Mouse (Mus musculus) stomach, postnatal 0 days (tissue): ENCODE data around the gene Vars2. TPM values are rescaled to one million over a fixed set of nuclear protein-coding genes. Genes with fewer than 3 reads are reported as not detected.

Experiments used
- ATAC-seq: fragments of 200-750 bp; cut with Nextera tagmentation; 2 replicates; pipeline ENCODE4 v1.8.0; 2017; ENCODE audit not compliant: low FRiP score, low TSS enrichment
- DNase-seq: peaks from one replicate; pipeline ENCODE4 v3.0.0-alpha.2; 2016; ENCODE audit warnings: low spot score
- H3K27ac ChIP-seq: fragments of 300-500 bp; sonication (generic); replicated peaks from 2 replicates; pipeline ENCODE4 v1.5.1; 2014; ENCODE audit warnings: mild to moderate bottlenecking, control low read depth
- H3K27me3 ChIP-seq: fragments of 300-500 bp; sonication (generic); 2 replicates; pipeline ENCODE4 v1.6.1; 2014; ENCODE audit warnings: low read length; ENCODE audit not compliant: control insufficient read depth, insufficient read depth
- H3K36me3 ChIP-seq: fragments of 300-500 bp; sonication (generic); 2 replicates; pipeline ENCODE4 v1.6.1; 2014; ENCODE audit warnings: low read length, mixed read lengths; ENCODE audit not compliant: control insufficient read depth, insufficient read depth
- H3K4me1 ChIP-seq: fragments of 300-500 bp; sonication (generic); replicated peaks from 2 replicates; pipeline ENCODE4 v1.6.1; 2014; ENCODE audit warnings: antibody characterized with exemption; ENCODE audit not compliant: control insufficient read depth, insufficient read depth
- H3K4me2 ChIP-seq: fragments of 300-500 bp; sonication (generic); replicated peaks from 2 replicates; pipeline ENCODE4 v1.6.1; 2014; ENCODE audit warnings: low read depth, mild to moderate bottlenecking, control low read depth, moderate library complexity
- H3K4me3 ChIP-seq: fragments of 300-500 bp; sonication (generic); 2 replicates; pipeline ENCODE4 v1.5.1; 2014; ENCODE audit warnings: low read depth, low read length, control low read depth
- H3K9ac ChIP-seq: fragments of 300-500 bp; sonication (generic); 2 replicates; pipeline ENCODE4 v1.6.1; 2014; ENCODE audit warnings: mild to moderate bottlenecking, low read length, control low read depth, mixed read lengths
- H3K9me3 ChIP-seq: fragments of 300-500 bp; sonication (generic); 2 replicates; pipeline ENCODE4 v1.6.1; 2016; ENCODE audit warnings: low read length; ENCODE audit not compliant: control insufficient read depth
- CTCF ChIP-seq: IDR thresholded peaks from 2 replicates; pipeline ENCODE4 v1.5.1; 2016; ENCODE audit warnings: antibody characterized with exemption, low read depth, mild to moderate bottlenecking, moderate library complexity
- EP300 ChIP-seq: optimal IDR thresholded peaks from 2 replicates; pipeline ENCODE3; 2016; ENCODE audit warnings: antibody characterized with exemption
- WGBS: fragments of 180-500 bp; shearing (Covaris S2); extraction: QIAGEN DNeasy Blood & Tissue Kit; methylation state at CpG from one replicate; pipeline ENCODE4 v1.1.7; 2014; 5-methylcytosine and 5-hydroxymethylcytosine counted together
- polyA plus RNA-seq: library from polyadenylated mRNA; unstranded; fragments of >200 nt; fragmentation: Nextera tagmentation; extraction: Ambion mirVana; gene quantifications from 2 replicates; pipeline ENCODE4 v1.2.1, GENCODE M21; 2015

Vars2 gene
- polyA plus RNA-seq, 1 experiment from 2014 or later: 10.3 TPM

DNA sequence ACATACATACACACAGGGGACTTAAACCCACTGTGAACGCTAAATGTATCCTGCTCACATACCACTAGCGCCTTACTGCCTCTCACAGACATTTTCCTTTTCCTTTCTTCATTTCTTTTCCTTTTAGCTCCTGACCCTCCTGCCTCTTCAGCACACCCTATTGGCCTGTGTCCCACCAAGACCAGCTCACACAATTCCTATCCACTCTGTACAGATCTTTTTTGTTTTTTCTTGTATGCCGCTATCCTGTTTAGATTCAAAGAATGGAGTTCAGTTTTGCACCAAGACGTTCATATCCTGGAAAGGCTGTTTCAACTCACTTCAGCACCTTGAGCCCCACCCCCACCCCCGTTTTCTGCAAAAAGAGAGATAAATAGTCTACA lies 31.1 kb upstream of the Vars2 start:
- no peak for ATAC-seq
- no peak overlapping the region for H3K4me3 ChIP-seq
- H3K36me3 ChIP-seq: peaks cover 3% of the 10 kb centered on the region; the same call in 1 of the 2 replicates
- no peak for DNase-seq
- peaks cover 5% of the 10 kb centered on the region; the same call in 1 of the 2 replicates for H3K4me1 ChIP-seq
- no peaks in the 10 kb centered on the region for H3K27me3 ChIP-seq
- H3K27ac ChIP-seq: peak overlapping the region; percentile 85
- no peaks in the 10 kb centered on the region for H3K9me3 ChIP-seq
- TF ChIP-seq CTCF (0 out of 2 replicates have a peak, but pooled peaks have one; percentile 25), EP300 (no peak)
- H3K9ac ChIP-seq: no peak overlapping the region
- WGBS: 15% methylated on average over 5 of the region's 5 CpGs
- peak overlapping the region; percentile 67 for H3K4me2 ChIP-seq

GRCm38 (mm10) chr17:35697759-35698500 lies 30.5 kb upstream of the Vars2 start:
- Histone ChIP-seq H3K4me2 (peak overlapping the region; percentile 67), H3K27ac (peak overlapping the region; percentile 85), H3K4me1 (peaks cover 5% of the 10 kb centered on the region; the same call in 1 of the 2 replicates), H3K4me3 (peak overlapping the region; percentile 29), H3K9me3 (no peaks in the 10 kb centered on the region), H3K9ac (peak overlapping the region; percentile 59), H3K27me3 (no peaks in the 10 kb centered on the region), H3K36me3 (peaks cover 7% of the 10 kb centered on the region)
- TF ChIP-seq CTCF (no peak), EP300 (no peak)
- ATAC-seq: peak; percentile 36
- WGBS: 4% methylated on average over 15 of the region's 16 CpGs
- DNase-seq: peak; percentile 64

DNA sequence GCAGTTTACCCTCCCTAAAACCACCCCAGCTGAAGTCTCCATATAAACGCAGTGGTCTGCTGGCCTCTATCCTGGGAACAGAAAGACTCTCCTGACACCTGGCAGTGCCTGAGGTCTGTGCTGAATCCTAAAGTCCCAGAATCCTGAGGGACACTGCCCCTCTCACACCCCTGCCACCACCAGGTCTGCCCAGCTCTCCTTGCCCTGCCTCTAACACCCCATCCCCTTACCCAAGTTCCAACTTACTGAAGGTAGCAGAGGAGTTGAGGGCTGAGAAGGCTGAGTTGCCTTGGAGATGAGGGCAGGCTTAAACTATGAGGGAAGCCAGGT lies 30.0 kb upstream of the Vars2 start:
- H3K9ac ChIP-seq: peak overlapping the region; percentile 59
- no peak for TF ChIP-seq CTCF
- no peak for ATAC-seq
- peaks cover 12% of the 10 kb centered on the region for H3K36me3 ChIP-seq
- H3K9me3 ChIP-seq: no peaks in the 10 kb centered on the region
- peaks cover 5% of the 10 kb centered on the region; the same call in 1 of the 2 replicates for H3K4me1 ChIP-seq
- H3K4me3 ChIP-seq: peak overlapping the region; percentile 29
- H3K27ac ChIP-seq: peak overlapping the region; percentile 85
- H3K27me3 ChIP-seq: no peaks in the 10 kb centered on the region
- H3K4me2 ChIP-seq: peak overlapping the region; percentile 67
- DNase-seq: no peak
- 17% methylated on average over 1 of the region's 1 CpGs for WGBS

- Histone ChIP-seq H3K4me3 (no peak overlapping the region), H3K9ac (no peak overlapping the region), H3K9me3 (no peaks in the 10 kb centered on the region), H3K36me3 (peaks cover 17% of the 10 kb centered on the region), H3K4me1 (peaks cover 5% of the 10 kb centered on the region; the same call in 1 of the 2 replicates), H3K27me3 (no peaks in the 10 kb centered on the region), H3K4me2 (peak overlapping the region; percentile 67; the same call in 1 of the 2 replicates), H3K27ac (no peak overlapping the region)
- WGBS: 10% methylated on average over 6 of the region's 6 CpGs
- TF ChIP-seq EP300 (no peak), CTCF (no peak)
- no peak for DNase-seq
- ATAC-seq: no peak
Observed at GRCm38 (mm10) chr17:35696691-35697090, 29.3 kb upstream of the Vars2 start.

GRCm38 (mm10) chr17:35695289-35695688 lies 27.9 kb upstream of the Vars2 start:
- DNase-seq: peak; percentile 82
- no peaks in the 10 kb centered on the region for H3K27me3 ChIP-seq
- 86% methylated on average over 2 of the region's 2 CpGs for WGBS

DNA sequence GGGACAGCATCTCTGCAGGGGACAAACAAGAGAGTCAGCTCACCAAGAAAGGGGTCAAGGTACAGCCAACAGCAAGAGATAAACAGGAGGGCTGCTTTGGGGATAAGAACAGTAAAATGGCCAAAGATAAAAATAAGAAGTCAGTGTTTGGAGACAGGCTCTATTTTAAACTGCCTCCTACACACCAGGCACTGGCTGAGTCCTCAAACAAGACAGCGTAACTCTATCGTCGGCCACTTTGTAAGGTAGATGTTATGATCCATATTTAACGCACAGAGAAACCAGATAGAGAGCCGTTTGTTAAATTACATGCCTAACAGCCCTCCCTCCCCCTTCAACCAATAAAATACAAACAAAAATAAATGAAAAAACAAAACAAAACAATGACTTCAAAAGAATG lies 26.5 kb upstream of the Vars2 start:
- peaks cover 38% of the 10 kb centered on the region for H3K36me3 ChIP-seq
- no peak for ATAC-seq

More at GRCm38 (mm10) chr17:35695289-35695688, 27.9 kb upstream of the Vars2 start:
- H3K9me3 ChIP-seq: no peaks in the 10 kb centered on the region
- H3K4me2 ChIP-seq: no peak overlapping the region
- TF ChIP-seq EP300 (no peak), CTCF (peak; percentile 75)
- H3K9ac ChIP-seq: no peak overlapping the region
- no peak overlapping the region for H3K4me3 ChIP-seq
- H3K36me3 ChIP-seq: peaks cover 30% of the 10 kb centered on the region
- ATAC-seq: no peak
- H3K4me1 ChIP-seq: peaks cover 5% of the 10 kb centered on the region; the same call in 1 of the 2 replicates
- no peak overlapping the region for H3K27ac ChIP-seq

More for the DNA sequence above, 26.5 kb upstream of the Vars2 start:
- Histone ChIP-seq H3K9me3 (no peaks in the 10 kb centered on the region), H3K4me2 (no peak overlapping the region), H3K4me3 (no peak overlapping the region), H3K27ac (no peak overlapping the region), H3K4me1 (peaks cover 5% of the 10 kb centered on the region; the same call in 1 of the 2 replicates), H3K27me3 (no peaks in the 10 kb centered on the region), H3K9ac (no peak overlapping the region)
- no peak for DNase-seq
- 86% methylated on average over 5 of the region's 5 CpGs for WGBS
- TF ChIP-seq EP300 (no peak), CTCF (no peak)
